Mouse (Mus musculus): Measurements from ENCODE around the gene Slc22a13. TPM values are rescaled to one million over a fixed set of nuclear protein-coding genes. Genes with fewer than 3 reads are reported as not detected.
"Not testable (repeated sequence)": the region's sequence is repeated elsewhere in the genome, so short reads cannot be mapped to it uniquely, and the experiment has no call there.

Slc22a13 gene
- total RNA-seq (2021), result not detected
- long read RNA-seq, experiment 1, result 0 reads
- long read RNA-seq, experiment 2, result 0 reads

DNA sequence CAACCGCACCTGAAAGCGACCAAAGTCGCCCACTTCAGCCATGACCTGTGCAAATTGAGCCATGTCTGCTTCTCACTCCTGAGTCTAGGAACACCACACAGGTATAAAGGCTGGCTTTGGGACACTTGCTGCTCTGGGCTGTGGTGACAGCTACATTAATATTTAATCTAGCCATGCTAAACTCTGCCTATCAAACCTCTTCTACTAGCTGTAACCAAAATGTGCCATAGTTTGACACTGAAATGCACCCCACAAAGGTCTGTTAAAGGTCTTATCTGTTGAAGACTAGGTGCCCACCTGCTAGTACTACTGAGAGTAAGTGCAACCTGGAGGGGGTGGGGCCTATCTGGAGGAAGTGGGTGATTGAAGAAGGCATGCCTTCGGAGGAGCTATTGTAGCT, at the start of gene Slc22a13:
Gene Slc22a13 (minus strand): TSS at position 101 of the 400 bp plus-strand sequence.
- intact Hi-C loops (cut with DNase I; ENCODE audit: low total_unique reads), result no loop called here
- no peak for DNase-seq

DNA sequence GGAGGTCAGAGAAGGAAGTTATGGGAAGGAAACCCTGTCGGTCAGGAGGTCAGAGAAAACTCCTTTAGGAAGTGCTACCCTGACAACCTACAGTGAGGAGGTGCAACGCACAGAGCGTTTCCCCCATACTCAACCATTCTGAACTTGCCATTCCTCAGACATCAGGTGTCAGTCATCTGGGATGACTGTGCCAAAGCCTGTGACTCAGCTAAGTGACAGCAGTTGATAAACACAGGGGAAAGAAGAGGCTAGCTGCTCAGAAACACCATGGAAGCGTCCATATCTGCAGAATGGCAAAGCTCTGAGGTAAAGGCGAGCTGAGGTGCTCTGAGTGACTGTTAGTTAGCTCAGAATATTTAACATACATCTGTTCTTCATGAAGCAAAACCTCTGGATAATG, 49.2 kb upstream of the Slc22a13 start:
- intact Hi-C loops (cut with DNase I; ENCODE audit: low total_unique reads), result no loop called here
- DNase-seq, result no peak

DNA sequence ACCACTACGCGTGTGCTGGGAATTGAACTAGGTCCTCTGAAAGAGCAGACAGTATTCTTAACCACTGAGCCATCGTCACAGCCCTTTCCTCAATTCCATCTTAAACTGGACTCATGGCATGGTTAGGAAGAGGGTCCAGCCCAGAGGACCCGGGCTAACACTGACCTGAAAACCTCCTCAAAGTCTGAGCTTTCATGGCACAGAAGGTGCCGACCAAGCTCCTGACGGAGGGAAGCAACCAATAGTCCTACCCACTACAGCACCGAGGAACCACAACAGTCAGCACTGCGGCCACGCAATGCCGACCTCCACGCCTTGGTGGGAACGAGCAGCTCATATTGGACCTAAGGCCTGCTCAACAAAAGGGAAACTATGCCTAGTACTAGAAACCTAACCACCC, 47.3 kb upstream of the Slc22a13 start:
- no peak for DNase-seq
- intact Hi-C loops (cut with DNase I; ENCODE audit: low total_unique reads), result no loop called here

DNA sequence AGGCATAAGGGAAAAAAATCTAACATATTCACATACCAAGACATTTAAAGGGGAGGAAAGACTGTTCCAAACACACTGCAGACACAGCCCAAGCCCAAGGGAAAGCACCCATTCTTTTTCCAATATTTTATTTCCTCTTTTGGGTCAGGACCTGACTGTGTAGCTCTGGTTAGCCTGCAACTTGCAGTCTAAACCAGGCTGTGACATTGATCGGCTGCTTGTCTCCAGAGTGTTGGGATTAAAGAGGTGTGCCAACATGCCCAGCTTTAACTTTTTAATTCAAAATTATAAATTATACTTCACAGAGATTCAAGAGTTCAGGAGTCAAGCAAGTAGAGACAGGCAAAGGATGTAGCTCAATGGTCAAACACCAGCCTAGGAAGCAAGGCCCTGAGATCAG, 46.2 kb upstream of the Slc22a13 start:
- intact Hi-C loops (cut with DNase I; ENCODE audit: low total_unique reads), result no loop called here
- DNase-seq, result no peak

DNA sequence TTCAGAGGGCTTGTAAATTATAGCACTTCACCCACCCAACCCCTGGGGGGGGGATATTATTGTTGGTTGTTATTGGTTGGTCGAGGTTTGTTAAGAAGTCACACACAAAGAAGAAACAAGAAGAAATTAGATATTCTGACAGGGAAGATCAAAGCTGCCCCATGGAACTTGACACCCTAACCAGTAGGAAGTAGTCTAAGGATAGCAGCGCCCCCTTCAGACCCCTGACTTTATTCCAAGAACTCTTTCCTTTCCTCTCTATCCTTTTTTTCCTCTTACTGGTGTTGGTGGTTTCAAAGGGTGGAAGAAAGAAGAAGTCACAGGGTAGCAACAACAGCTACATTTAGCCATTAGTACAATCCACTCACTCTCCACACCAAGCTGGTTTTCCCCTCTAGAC, 45.3 kb upstream of the Slc22a13 start:
- intact Hi-C loops (cut with DNase I; ENCODE audit: low total_unique reads), result no loop called here
- no peak for DNase-seq

DNA sequence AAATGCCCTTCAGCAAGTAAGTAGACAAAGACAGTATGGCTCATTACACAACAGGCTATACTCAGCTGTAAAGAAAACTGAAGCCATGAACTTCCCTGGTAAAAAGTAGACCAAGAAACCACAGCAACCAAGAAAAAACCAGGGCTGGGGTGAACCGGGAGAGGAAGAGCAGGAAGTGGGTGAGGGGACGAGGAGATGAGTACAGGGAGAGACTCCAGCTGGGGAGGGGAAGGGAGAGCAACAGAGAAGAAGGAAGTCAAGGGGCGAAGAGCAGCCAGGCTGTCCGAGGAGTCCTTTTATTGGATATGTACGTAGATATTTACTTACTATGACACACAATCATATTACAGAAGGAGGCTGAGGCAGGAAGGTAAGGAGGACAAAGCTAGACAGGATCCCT, 39.1 kb upstream of the Slc22a13 start:
- DNase-seq, result no peak
- intact Hi-C loops (cut with DNase I; ENCODE audit: low total_unique reads), result no loop called here

DNA sequence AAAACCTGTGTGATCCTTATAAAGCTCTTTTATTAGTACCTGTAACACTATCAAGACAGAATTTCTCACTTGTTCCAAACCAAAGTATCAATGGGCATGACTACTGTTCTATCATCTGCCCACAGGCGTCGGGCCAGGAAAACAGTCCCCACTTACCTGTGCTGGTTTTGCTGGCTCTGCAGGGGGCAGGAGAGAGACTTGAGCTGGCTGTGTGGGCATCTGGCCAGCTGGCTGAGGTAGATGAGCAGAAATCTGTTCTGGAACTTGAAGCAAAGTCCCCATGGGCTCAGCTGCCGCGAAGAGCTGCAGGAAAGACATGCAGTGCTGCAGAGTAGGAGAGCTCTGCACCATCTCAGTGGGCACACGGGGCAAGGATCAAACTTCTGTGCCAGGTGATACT, 37.9 kb upstream of the Slc22a13 start:
- DNase-seq, result peak; percentile 34
- intact Hi-C loops (cut with DNase I; ENCODE audit: low total_unique reads), result no loop called here

DNA sequence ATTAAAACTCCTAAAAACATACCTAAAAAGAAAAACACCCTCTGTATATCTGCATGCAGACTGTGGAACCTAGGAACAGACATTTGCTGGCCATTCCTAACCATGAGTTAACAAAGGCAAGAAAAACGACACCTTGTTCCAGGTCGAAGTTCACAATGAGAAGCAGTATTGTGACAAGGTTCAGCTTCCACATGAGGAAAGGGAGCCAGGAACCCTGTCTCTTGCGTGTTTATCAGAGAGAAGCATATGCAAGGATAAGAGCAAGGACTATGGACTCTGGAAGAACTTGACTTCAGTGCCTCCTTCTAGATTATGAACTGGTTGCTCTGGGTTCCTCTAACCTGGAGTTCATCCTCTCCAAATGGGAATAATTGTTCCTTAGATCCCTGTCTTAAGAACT, 35.1 kb upstream of the Slc22a13 start:
- intact Hi-C loops (cut with DNase I; ENCODE audit: low total_unique reads), result no loop called here
- no peak for DNase-seq

DNA sequence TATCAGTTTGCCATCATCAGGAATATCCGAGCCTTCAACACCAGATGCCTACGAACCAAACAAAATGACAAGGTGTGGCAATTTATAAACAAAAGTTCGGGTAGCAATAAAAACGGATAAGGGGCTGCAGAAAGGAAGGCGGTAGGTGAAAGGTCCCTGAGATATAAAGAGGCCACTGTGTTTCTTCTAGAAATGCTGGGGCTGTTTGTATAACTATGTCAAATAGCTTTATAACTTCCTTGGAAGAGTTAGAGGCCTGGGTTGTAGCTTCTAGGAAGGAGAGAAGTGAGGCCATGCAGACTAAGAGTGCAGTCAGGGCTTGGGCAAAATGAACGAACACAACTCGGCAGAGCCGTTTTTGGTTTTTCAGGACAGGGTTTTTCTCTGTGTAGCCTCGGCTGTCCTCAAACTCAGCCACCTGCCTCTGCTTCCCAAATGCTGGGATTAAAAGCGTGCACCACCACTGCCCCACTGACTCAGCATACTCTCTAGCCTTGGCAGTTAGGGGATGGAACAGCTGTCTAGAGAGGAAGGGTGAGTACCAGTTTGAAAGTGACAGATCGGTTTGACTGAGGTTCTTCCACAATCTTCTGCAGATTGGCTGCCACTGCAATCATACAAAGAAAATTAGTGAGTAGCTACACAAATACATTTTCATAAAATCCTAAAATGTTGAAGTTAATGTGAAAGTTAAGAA, 32.4 kb upstream of the Slc22a13 start:
- intact Hi-C loops (cut with DNase I; ENCODE audit: low total_unique reads), result no loop called here
- DNase-seq, result no peak

DNA sequence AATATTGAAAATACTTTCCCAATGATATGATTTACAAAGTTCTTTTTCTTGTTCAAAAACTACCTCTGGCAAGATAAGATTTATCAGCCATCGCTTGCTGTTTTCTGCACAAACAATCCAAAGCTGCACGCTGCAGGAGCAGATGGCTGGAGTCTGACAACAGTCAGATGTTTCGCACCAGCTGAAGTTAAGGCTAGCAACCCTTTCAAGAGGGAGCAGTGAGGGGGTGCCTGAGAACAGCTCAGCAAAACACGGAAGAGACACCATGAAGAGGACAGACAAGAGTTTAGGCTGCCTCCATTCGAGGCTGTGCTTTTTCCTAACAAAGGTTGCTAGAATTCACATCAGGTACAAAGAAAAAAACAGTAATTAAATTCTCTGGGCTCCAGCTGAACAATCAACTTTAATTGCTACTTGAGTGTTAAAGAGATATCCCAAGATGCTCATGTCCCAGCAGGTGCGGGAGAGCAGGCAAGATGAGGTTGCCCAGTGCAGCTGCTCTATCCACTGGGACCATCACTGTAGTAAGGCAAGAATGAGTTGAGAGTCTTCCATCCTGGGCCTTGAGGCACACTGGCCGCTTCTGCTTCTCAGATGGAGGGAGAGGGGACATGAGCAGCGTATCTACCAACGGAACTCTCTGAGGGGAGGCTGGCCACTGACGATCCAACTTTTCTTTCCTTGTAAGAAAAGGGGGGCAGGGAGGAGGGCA, 31.5 kb upstream of the Slc22a13 start:
- intact Hi-C loops (cut with DNase I; ENCODE audit: low total_unique reads), result no loop called here
- no peak for DNase-seq

DNA sequence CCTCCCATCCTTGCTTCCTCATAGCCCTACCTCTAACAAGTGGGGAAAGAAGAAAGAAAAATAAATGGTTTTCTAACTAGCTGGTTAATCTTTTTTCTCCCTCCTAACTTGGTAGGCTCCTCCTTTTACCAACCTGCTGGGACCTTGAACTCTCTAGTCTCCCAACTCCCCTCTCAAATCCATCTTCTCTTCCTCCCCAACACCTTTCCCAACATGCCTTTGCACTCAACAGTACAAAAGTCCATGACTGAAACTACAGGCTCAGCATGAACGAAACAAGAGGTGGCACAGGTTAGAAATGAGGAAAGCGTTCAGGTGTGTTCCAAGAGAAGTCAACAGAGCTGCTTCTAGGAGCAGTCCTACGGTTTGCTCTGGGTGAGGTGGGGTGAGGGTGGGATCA, 30.4 kb upstream of the Slc22a13 start:
- intact Hi-C loops (cut with DNase I; ENCODE audit: low total_unique reads), result no loop called here
- DNase-seq, result no peak

DNA sequence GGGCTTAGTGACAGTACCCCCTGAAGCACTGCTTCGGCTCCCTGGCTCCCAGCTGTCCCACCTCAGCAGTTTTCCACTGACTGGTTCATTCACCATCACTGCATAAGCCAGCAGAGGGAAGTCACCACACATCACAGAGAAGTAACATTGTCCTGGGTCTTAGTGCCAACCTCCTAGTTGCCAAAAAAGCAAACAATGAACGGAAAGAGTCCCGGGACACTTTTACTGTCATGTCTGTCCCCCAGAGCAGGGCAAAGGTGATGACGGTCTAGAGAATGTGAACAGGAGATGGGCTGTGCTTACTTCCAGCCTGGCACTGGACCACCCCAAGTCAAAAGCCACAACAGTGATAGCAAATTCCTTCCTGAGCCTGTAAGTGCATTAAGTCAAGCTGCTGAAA, 29.9 kb upstream of the Slc22a13 start:
- intact Hi-C loops (cut with DNase I; ENCODE audit: low total_unique reads), result no loop called here
- no peak for DNase-seq

DNA sequence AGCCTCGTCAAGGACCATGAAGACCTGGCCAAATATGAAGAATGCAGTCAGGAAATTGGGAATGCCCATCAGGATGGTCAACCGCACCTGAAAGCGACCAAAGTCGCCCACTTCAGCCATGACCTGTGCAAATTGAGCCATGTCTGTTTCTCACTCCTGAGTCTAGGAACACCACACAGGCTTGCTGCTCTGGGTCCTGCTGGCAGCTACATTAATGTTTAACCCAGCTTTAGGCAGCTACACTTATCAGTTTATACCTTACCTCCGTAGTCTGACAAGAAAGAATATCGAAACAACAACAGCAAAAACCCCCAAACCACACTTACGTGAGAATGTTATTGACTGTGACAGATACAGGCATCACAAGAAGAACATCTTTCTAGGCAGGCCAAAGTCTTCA, 22.7 kb upstream of the Slc22a13 start:
- intact Hi-C loops (cut with DNase I; ENCODE audit: low total_unique reads), result no loop called here
- no peak for DNase-seq

- intact Hi-C loops (cut with DNase I; ENCODE audit: low total_unique reads), result no loop called here
- DNase-seq, result no peak
Measured at GRCm38 (mm10) chr9:119230829-119231228, 21.9 kb upstream of the Slc22a13 start.

DNA sequence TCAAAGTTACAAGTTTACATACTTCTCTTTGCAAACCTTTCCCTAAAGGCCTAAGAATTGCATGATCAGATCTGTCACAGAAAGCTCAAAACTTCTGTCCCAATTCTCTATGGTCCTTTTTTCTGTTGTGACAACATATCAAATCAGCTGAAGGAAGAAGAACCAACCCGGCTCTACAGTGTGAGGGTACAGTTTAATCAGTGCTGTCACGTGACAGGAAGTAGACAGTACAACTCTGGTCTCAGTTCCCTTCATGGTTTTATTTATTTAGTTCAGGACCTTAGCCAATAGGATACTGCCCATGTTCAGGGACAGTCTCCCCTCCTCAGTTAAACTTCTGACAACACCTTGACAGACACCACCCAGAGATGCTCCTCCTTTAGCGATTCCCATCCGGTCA, 11.4 kb upstream of the Slc22a13 start:
- intact Hi-C loops (cut with DNase I; ENCODE audit: low total_unique reads), result no loop called here
- DNase-seq, result no peak

GRCm38 (mm10) chr9:119219667-119220066, 10.8 kb upstream of the Slc22a13 start:
- intact Hi-C loops (cut with DNase I; ENCODE audit: low total_unique reads), result no loop called here

GRCm38 (mm10) chr9:119215341-119215740, 6.4 kb upstream of the Slc22a13 start:
- DNase-seq; intact Hi-C loops (cut with DNase I; ENCODE audit: low total_unique reads): not testable (repeated sequence)

More at GRCm38 (mm10) chr9:119219667-119220066, 10.8 kb upstream of the Slc22a13 start:
- DNase-seq, result no peak

GRCm38 (mm10) chr9:119214601-119215000, 5.7 kb upstream of the Slc22a13 start:
- intact Hi-C loops (cut with DNase I; ENCODE audit: low total_unique reads), result no loop called here

DNA sequence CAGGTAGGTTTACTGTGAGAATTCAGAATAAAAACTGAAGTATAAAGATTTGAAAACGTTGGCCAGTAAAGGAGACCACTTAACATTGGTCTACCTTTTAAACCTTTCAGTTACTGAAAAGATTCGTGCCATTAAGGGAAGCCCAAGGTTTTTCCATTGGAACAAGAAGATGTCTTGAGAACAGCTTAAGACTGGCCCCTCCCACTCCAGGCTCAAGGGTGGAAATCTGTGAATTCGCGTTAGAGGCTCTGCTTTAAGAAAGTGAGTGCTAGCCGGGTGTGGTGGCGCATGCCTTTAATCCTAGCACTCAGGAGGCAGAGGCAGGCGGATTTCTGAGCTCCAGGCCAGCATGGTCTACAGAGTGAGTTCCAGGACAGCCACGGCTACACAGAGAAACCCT, 4.1 kb upstream of the Slc22a13 start:
- no peak for DNase-seq
- intact Hi-C loops (cut with DNase I; ENCODE audit: low total_unique reads), result no loop called here

More at GRCm38 (mm10) chr9:119214601-119215000, 5.7 kb upstream of the Slc22a13 start:
- DNase-seq, result no peak

- intact Hi-C loops (cut with DNase I; ENCODE audit: low total_unique reads), result no loop called here
- DNase-seq, result no peak
Measured at GRCm38 (mm10) chr9:119207113-119207512, 1.8 kb downstream of the Slc22a13 start.

DNA sequence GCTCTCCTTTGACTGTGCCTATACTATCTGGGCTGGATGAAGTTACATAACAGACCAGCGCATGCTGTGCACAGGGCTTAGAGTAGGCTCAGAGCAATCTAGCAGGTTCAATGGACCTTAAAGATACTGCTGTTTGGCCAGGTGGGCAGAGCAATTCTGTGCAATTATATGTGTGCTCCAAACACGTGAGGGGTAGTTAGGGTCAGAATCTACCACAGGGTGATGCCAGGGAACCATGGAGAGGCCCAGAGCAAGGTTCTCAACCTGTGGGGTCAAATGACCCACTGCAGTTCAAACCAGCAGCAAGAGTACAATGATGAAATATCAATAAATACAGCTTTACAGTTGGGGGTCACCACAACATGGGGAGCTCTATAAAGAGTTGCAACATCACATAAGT, 2.2 kb downstream of the Slc22a13 start:
- no peak for DNase-seq
- intact Hi-C loops (cut with DNase I; ENCODE audit: low total_unique reads), result no loop called here
